Mouse (Mus musculus) regulatory T cell (primary cell): ENCODE measurements around the gene B3gnt9.

Experiments used
- in situ Hi-C: fragments of 300-600 bp; cut with MboI, MseI; formaldehyde crosslinking; loops from one replicate; pipeline ENCODE4 v1.15.1; 2025; ENCODE audit warnings: high pct_unique_total_duplicates

The B3gnt9 gene

DNA sequence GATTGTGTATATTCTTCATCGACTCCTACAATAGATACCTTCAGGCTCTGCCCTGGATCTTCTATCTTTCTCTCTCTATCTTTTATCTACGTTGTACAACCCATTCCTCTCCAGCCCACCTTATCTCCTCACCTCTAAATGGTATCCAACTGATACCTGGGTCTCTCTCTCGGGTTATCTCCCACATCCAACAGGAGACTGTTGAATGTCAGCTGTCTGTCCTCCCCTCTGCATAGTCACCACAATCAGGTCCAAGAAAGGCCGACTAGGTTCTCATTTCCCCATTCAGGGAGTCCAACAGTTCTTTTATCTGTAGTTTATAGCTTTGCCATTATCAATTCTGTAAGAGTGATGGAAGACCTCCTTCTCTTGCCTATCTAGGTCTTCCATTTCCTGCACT is 27.3 kb upstream of the B3gnt9 start:
- in situ Hi-C loops = no loop called here

DNA sequence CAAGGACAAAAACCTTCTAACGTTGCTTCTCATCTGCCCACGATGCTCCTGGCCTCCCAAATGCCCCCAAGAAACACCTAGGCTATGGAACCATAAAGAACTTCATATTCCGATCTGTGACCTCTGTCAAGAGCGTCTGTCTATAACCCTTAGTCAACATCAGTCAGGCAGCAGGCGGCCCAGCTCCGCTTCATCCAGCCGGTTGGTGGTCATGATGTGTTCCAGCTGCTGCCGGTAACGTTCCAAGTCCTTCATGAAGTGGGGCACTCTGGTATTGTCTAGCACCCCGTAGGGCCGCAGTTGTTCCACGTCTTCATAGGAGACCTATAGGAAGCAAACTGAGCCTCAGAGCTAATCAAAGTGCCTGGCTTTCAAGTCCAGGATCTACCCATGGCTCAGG is 26.9 kb upstream of the B3gnt9 start:
- in situ Hi-C loops = no loop called here

DNA sequence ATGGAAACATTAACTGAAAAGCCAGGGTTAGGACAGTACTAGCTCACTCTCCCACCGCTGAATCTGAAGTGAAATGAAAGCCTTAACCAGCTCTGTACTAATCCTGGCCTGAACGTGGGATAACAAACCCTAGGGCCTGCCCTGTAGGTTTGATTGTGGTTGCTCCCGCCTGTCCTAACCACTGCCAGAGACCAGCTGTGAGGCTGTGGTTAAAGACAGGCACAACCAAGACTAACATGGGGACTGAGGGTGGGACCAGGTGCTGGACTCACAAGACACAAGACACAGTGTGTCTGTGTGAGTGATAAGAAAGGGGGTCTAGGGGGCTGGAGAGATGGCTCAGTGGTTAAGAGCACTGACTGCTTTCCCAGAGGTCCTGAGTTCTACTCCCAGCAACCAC is 25.6 kb upstream of the B3gnt9 start:
- in situ Hi-C loops = no loop called here

DNA sequence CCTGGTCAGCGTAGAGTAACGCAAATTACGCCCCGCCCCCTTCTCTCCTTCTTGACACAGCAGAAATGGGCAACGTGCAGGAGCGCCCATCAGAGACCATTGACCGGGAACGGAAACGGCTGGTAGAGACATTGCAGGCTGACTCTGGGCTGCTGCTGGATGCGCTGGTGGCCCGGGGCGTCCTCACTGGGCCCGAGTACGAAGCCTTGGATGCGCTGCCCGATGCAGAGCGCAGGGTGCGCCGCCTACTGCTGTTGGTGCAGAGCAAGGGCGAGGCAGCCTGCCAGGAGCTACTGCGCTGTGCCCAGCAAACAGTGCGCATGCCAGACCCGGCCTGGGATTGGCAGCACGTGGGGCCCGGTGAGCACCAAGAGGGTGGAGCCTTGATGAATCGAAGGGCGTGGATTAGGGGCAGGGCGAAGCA is 24.0 kb upstream of the B3gnt9 start:
- in situ Hi-C loops = no loop called here

DNA sequence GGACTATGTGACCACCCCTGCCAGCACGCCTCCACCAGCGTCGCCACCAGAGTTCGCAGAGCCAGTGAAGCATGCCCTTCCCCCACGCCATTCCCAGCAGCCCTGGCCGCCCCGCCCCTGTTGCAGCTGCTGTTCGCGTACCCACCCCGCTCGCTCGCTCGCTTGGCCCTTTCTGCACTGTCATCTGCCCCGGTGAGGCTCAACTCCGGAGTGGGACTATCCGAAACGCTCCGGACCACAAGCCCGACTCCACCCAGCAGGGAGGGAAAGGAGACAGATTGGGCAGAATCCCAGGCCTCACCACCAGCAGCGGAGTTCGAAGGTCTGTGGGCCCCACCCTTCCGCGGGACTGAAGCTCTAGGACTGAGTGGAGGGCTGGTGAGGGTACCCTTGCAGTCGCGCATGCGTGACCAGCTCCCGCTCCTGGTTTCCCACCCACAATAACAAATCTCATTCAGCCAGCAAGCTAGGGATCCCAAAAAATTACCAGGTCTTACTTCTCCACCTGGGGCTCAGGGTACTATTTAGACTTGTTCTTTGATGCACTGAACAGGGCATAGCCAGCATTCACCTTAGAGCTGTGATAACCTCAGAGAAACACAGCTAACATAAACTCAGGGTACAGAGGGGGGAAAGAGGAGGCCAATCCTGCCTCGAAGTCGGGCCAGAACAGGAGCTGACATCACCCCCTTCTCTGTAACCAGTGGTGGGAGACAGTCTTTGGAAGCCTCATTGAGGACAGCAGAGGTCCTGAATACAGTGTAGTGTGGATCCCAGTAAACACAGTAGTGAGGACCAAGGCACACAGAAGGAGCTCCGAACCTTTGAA is 21.6 kb upstream of the B3gnt9 start:
- in situ Hi-C loops = no loop called here

DNA sequence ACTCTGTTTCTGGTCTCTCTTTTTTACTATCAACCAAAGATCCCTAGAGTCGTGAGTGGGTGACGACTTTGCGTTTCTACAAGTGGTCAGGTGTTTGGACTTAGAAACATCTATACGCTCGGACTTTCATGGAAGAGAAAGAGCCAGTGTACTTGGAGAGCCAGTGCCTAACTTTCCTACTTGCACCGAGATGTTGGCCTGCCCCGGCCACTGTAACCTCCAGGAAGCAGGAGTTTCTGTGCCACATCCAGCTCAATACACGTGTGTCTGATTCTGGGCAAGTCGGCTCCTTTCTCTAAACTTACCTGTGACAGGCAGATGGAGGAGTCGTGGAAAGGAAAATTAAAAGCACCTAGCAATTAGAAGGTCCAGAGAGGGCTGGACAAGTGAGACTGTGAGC is 20.9 kb upstream of the B3gnt9 start, which contains the start of gene Nol3:
Gene Nol3, plus strand, starts transcription at position 301 of the 400 bp plus-strand sequence.
- in situ Hi-C loops = no loop called here

DNA sequence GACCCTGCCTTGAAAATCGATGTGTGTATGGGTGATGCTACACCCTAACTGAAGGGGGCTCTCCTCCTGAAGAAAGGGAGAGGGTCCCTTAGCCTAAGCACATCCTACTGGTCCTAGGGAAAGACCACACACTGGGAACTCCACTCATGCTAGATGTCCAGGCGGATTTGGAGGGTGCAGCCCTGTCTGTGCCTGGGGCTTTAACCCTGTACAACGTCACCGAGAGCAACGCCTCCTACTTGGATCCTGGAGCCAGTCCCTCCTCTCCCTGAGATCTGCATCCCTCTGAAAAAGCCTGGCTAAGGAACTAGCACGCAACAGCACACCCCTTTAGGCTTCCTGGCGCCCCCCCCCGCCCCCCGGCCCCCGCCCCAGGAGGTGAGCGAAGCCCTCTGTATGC is 20.4 kb upstream of the B3gnt9 start:
- in situ Hi-C loops = no loop called here

DNA sequence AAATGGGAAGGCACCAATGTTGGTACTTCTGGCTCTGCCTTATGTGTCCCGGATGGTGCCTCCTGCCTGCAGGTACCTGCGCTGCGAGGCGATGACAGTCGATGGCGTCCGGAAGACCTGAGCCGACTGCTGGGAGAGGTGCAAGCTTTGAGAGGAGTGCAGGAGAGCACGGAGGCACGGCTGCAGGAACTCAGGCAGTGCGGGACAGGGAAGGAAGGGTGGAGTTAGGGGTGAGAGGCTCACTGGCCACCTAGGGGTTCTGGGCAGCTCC is 15.9 kb upstream of the B3gnt9 start:
- in situ Hi-C loops = loop anchor here (25.0 kb wide), 1 partner anchor 634 kb away; the partner anchor contains the start of genes Ciao2b and Rrad

DNA sequence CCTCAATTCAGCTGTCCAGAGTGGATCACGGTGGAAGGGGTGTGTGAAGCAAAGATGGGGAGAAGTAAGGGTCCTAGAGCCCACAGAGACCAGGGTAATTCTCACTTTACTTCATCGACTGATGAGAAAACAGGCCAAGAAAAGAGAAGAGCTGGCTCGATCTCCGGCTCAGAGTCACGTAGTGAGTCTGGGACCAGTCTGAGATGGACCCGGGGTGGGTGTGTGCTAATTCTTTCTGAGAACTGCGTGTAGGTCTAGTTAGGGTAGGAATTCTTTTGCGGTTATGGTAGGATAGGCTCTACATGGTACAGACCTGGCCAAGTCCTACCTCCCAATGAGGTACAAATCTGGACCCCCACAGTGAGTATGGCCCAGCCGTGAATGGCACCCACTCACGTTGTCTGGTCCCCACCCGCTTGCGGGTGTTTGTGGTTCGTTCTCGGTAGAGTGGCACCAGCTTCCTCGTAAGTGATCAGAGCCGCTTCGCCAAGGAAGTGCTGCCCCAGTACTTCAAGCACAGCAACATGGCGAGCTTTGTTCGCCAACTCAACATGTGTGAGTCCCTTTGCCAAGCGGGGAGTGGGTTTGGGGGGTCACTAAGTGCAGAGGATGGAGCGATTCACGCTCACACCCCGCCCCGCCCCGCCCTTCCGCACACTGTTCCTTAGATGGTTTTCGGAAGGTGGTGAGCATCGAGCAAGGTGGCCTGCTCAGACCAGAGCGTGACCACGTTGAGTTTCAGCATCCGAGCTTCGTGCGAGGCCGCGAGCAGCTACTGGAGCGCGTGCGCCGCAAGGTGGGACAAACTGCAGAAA is 15.4 kb upstream of the B3gnt9 start:
- in situ Hi-C loops = loop anchor here (25.0 kb wide), 1 partner anchor 633 kb away; the partner anchor contains the start of genes Ciao2b and Rrad

DNA sequence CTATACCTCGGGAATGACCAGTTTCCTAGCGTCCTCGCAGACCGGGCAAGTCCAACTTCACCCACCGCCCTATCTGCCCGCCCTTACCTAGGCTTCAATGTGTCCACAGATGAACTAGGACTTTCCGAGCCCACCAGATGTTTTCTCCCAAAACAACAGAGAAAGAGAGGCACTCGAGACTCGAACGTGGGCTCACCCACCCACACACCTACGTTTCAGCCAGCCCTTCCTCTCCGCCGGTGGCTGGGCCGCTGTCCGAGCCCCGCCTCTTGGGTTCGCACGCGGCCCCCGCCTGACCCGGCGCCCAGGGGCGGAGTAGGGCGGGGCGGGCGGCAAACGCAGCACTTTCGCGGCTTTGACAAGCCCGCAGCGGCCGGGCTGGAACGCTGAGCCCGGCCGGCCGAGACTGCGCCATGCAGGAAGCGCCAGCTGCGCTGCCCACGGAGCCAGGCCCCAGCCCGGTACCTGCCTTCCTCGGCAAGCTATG is 14.6 kb upstream of the B3gnt9 start, which contains the start of gene Hsf4:
Gene Hsf4, plus strand, starts transcription at position 341 of the 487 bp plus-strand sequence.
- in situ Hi-C loops = loop anchor here (25.0 kb wide), 1 partner anchor 632 kb away; the partner anchor contains the start of genes Ciao2b and Rrad

DNA sequence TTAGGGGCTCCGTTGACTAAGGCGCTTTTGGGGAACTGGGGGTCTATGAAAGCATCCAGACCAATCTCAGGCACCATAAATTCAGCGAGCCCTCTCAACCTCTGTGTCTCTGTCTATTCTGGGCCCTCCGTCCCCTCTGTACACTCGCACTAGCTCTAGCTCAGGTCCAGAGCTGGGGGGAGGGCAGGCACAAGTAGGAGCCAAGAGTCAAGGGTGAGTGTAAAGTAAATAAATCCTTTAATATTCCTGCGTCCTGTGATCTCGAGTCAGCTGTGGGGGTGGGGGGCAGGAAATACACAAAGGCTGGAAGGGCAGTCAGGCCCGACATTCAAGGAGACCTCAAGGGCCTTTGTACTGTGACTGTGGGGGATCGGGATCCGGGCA is 14.1 kb upstream of the B3gnt9 start:
- in situ Hi-C loops = loop anchor here (25.0 kb wide), 1 partner anchor 632 kb away; the partner anchor contains the start of genes Ciao2b and Rrad

DNA sequence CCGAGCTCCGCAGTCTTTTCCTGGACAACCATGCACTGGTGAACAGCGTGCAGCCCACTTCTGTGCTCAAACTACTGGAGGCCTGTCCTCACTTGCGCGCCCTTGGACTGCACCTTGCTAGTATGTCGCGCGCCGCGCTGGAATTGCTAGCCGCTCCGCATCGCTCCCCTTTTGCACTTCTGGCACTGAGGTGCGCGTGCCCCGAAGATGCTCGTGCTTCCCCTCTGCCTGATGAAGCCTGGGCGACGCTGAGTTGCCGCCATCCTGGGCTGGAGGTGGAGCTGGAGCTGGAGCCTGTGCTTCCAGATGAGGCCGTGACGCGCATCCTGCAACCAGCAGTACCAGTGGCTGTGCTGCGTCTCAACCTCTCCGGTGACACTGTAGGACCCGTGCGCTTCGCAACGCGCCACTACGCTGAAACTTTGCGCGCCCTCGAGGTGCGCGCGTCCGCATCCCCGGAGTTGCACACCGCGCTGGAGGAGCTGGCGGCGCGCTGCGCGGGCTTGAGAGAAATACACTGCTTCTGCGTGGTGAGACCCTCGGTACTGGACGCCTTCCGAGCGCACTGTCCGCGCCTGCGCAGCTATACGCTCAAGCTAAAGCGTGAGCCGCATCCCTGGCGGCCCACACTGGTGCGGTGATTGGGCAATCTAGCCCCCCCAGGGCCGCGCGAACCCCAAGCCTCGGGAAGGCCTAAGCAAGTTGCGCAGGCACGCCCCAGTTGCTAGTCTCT is 13.6 kb upstream of the B3gnt9 start:
- in situ Hi-C loops = loop anchor here (25.0 kb wide), 1 partner anchor 631 kb away; the partner anchor contains the start of genes Ciao2b and Rrad

DNA sequence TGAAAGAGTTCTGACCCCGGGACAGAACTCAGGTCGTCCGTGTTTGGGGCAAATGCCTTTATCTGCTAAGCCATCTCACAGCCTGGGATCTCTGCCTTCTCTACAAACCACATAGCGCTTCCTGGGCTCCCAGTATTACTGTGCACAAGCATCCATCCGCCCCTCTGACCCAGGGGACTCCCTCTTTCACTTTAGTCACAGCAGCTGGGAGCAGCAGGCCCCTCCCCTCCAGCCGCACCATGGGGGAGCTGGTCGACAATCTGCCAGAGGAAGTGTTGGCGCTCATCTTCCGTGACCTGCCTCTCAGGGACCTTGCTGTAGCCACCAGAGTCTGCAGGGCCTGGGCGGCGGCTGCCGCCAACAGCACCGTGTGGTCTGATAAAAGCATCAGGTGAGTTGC is 11.8 kb upstream of the B3gnt9 start:
- in situ Hi-C loops = loop anchor here (25.0 kb wide), 1 partner anchor 629 kb away; the partner anchor contains the start of genes Ciao2b and Rrad

DNA sequence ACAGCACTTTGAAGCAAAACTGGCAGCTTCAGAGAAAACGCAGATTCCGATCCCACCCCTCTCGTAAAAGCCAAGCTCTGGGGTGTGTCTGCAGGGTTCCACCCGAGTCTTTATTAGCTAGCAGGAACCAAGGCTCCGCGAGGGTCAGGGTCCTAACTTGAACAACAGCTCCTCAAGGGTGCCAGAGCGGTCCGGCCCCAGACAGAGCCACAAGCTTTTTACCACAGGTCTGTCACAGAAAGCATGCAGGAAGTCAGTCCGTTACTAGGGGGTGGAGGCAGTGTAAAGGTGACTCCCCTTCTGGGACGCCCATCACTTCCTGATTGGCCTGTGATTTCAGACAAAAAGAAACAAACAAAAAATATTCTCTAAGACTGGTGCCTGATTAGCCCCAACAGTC is 10.2 kb upstream of the B3gnt9 start:
- in situ Hi-C loops = loop anchor here (25.0 kb wide), 1 partner anchor 628 kb away; the partner anchor contains the start of genes Ciao2b and Rrad

DNA sequence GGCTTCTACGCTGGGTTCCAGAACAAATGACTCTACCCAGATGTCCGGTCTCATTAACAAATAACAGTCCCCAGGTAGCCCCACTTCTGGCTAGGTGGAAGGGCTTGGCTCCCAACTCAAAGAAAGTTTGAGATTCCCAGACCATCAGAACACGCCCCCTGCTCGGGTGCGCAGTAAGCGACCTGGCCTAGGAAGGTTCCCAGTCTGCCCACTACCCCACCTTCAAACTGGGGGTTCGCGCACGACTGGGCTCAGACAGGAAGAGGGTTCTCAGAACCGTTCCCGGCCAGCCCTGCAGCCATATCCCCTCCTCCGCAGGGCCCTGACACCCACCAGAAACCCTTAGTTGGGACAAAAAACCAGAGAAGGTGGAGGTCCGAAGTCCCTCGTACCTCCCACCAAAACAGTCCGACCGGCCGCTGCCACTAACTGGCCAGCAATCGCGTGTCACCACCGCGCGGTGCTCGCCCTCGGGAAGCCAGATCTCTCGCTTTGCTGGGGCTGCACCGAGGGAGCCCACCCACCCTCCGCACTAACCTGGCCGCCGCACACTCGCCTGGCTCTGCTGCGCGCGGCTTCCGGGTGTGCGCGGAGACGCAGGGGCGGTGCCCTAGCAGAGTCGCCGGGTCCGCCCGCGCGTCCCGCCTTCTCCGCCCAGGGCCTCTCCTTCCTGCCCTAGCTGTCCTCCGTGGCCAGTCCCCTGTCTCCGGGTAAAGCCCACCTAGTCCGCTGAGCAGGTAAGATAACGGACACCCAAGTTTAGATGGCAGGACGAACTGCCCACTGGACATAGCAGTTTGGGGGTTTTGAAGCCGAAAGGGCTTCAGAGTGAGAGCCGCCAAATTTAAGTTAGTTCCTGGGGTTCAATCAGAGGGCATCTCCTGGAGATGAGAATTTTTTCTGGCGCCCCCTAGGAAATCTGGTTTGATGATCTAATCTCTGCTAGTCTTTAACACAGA is 9.3 kb upstream of the B3gnt9 start, which contains the start of the genes Tradd and Fbxl8:
Gene Tradd, minus strand, starts transcription at position 586 of the 959 bp plus-strand sequence.
Gene Fbxl8, plus strand, starts transcription at position 625 of the 959 bp plus-strand sequence.
- in situ Hi-C loops = loop anchor here (25.0 kb wide), 1 partner anchor 627 kb away; the partner anchor contains the start of genes Ciao2b and Rrad

DNA sequence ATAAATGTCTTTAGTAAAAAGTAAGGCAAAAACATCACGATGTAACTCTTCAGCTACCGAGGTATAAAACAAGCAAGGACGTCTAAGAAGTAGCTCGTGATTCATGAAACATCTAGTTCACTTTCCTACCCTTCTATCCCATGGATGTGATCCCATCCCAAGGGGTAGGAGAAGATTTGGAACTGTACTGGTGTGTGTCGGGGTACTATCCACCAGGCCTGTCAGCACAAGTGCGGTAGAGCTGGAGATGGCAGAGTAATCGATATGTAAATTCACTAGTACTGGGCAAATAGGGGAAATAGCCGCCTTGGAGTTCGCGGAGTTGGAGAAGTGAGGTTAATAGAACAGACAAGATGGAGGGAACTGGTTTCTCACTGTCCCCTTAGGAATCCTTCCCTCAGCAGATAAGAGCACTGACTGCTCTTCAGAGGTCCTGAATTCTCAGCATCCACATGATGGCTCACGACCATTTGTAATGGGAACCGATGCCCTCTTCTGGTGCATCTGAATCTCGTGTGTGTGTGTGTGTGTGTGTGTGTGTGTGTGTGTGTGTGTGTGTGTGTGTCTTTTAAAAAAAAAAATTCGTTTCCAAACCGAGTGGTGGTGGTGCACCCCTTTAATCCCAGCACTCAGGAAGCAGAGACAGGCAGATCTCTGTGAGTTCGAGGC is 8.4 kb upstream of the B3gnt9 start:
- in situ Hi-C loops = loop anchor here (25.0 kb wide), 1 partner anchor 626 kb away; the partner anchor contains the start of genes Ciao2b and Rrad

DNA sequence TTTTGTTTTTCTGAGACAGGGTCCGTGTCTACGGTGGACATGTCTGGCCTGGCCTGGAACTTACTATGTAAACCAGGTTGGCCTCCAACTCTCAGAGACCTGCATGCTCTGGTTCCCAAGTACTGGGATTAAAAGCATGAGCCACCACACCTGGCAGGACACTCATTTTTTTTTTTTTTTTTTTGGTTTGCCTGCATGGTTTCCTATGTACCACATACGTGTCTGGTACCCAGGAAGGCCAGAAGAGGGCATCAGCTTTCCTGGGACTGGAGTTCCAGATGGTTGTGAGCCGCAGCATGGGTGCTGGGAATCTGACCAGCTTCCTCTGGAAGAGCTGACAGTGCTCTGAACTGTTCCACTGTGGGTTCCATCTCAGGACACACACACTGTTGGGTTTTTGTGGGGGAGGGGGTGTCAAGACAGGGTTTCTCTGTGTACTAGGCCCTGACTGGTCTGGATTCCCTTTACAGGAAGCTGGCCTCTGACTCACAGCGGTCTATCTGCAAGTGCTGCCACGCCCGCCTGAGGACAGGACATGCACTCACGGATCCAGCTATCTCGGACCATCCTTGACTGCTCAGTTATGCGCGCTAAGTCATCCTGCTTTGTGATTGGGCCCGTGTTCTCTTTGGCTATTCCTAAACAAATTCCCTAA is 6.5 kb upstream of the B3gnt9 start:
- in situ Hi-C loops = loop anchor here (25.0 kb wide), 1 partner anchor 624 kb away; the partner anchor contains the start of genes Ciao2b and Rrad

DNA sequence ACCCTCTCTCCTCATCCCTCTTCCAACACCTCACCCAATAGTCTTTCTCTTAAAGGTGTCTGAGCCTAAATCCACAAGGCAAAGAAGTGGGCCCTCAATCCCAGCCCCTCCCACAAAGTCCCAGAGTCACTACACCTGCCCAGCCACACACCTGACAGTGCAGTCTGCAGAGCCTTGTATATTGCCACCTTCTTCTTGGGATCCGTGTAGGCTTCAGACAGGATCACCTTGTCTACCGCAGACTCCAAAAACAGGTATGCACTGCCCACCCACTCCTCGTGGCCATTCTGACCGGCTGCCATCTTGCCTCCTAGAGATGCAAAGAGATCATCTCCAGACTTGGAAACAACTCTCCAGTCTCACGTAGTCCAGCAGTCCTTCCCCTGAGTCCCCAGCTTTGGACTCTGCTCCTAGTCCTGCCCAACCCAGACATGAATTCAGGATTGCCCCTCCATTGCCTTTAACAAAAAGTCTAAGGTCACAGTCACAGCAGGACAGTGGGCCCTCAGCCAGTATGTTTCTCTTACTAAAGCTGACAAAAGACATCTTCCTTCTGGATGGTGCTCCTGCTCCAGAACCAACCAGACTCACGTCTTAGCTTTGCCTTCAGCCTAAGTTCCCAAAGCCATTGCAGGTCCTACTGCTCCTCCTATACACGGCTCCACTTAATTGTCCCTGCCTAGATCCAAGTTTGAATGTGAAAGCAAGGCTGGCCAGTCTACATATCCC is 5.6 kb upstream of the B3gnt9 start:
- in situ Hi-C loops = loop anchor here (25.0 kb wide), 1 partner anchor 623 kb away; the partner anchor contains the start of genes Ciao2b and Rrad
